Mouse (Mus musculus): Measurements from ENCODE around the gene Cpa1. TPM values are rescaled to one million over a fixed set of nuclear protein-coding genes. Genes with fewer than 3 reads are reported as not detected.

Gene Cpa1
- polyA plus RNA-seq, 1 experiment from 2014 or later, result 0.34 TPM

DNA sequence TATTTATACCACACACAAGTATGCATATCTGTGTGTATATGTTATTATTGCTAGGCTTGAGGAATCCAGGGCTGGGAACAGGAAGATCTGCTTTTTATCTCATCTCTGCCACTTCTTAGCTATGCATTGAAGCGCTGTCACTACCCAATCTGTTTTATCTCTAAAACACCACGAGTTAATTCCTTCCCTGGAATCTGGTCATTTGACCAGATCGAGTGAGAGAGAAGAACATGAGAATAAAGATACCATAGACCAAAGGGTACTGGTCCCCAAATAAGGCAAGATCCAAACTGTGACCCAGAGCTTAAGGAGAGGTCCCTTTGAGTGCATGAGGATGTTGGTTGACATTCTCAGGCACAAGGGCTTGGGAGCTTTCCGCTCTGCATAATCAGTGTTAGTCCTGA lies 17.0 kb upstream of the Cpa1 start:
- no peaks in the 10 kb centered on the region for H3K36me3 ChIP-seq
- H3K4me3 ChIP-seq, result no peak overlapping the region
- no peaks in the 10 kb centered on the region for H3K9me3 ChIP-seq
- no peaks in the 10 kb centered on the region for H3K27me3 ChIP-seq
- no peak overlapping the region for H3K9ac ChIP-seq
- no peak for ATAC-seq (ENCODE audit: insufficient number of reproducible peaks, insufficient read depth, low FRiP score, low TSS enrichment, low read depth)
- no peak overlapping the region for H3K4me2 ChIP-seq
- 66% methylated on average over 4 of the region's 4 CpGs for WGBS
- peaks cover 30% of the 10 kb centered on the region for H3K4me1 ChIP-seq
- no peak overlapping the region for H3K27ac ChIP-seq

DNA sequence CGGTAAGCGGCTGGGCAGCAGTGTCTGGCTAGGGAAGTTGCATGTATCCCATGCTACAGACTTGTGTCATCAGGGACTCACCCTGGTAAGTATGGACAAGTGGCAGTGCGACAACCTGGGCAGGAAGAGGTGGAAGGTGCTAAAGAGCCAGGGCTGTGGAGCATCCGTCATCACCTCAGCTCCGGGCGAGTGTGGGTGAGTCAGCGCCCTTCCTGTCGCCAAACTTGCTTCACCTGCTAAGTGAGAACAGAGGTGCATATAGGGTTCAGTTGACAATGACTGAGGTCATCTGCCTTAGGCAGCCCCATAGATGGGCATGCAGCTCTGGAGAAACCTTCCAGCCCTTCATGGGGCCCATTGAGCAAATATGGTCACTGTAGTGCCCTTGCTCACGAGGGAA lies 14.3 kb upstream of the Cpa1 start:
- ATAC-seq (ENCODE audit: insufficient number of reproducible peaks, insufficient read depth, low FRiP score, low TSS enrichment, low read depth), result no peak
- H3K27ac ChIP-seq, result no peak overlapping the region
- WGBS, result 91% methylated on average over 9 of the region's 9 CpGs
- no peaks in the 10 kb centered on the region for H3K36me3 ChIP-seq
- no peak overlapping the region for H3K4me2 ChIP-seq
- no peak overlapping the region for H3K4me3 ChIP-seq
- H3K9me3 ChIP-seq, result no peaks in the 10 kb centered on the region
- H3K4me1 ChIP-seq, result peaks cover 14% of the 10 kb centered on the region; the same call in 1 of the 2 replicates
- H3K27me3 ChIP-seq, result no peaks in the 10 kb centered on the region
- H3K9ac ChIP-seq, result no peak overlapping the region

DNA sequence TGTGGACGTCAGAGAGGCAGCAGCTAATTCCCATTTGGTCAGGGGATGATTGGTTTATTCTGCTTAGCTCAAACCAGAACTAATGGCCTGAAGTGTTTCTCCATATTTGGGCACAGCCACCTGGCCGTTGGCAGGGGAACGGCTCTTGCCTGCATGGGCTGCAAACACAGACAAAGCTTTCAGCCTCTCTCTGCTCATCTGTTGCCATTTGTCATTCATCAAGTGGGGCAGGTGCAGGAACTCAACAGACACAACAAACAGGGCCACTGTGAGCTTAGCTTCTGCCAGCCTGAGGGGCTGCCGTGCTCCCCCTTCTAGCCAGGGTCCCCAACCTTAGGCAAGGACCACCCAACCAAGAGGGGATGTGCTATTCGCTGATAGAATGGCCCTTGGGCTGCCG lies 10.9 kb upstream of the Cpa1 start:
- ATAC-seq (ENCODE audit: insufficient number of reproducible peaks, insufficient read depth, low FRiP score, low TSS enrichment, low read depth), result 0 out of 2 replicates have a peak, but pooled peaks have one; percentile 45
- H3K9ac ChIP-seq, result no peak overlapping the region
- no peaks in the 10 kb centered on the region for H3K36me3 ChIP-seq
- 33% methylated on average over 6 of the region's 6 CpGs for WGBS
- H3K27ac ChIP-seq, result peak overlapping the region; percentile 9; the same call in 1 of the 2 replicates
- H3K4me2 ChIP-seq, result no peak overlapping the region
- H3K4me3 ChIP-seq, result no peak overlapping the region
- H3K9me3 ChIP-seq, result no peaks in the 10 kb centered on the region
- no peaks in the 10 kb centered on the region for H3K27me3 ChIP-seq
- peaks cover 26% of the 10 kb centered on the region for H3K4me1 ChIP-seq

DNA sequence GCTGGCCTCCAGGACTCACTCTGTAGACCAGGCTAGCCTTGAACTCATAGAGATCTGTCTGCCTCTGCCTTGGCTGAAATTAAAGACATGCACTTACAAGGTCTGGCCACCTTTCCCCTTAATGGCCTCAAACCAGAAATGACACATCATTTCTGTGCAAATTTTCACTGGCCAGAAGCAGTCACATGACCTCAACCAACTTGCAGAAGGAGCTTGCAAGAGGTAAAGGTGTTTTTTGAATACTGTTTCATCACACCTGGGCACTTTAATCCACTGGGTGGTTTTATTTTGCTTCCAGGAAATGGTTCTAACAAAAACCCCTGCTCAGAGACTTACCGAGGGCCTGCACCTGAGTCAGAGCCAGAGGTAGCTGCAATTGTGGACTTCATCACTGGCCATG lies 9.0 kb upstream of the Cpa1 start:
- Histone ChIP-seq H3K9me3 (no peaks in the 10 kb centered on the region), H3K9ac (no peak overlapping the region), H3K27me3 (no peaks in the 10 kb centered on the region), H3K36me3 (no peaks in the 10 kb centered on the region), H3K4me2 (no peak overlapping the region), H3K4me1 (peaks cover 26% of the 10 kb centered on the region), H3K4me3 (no peak overlapping the region), H3K27ac (no peak overlapping the region)
- WGBS, result 93% methylated on average over 1 of the region's 1 CpGs
- ATAC-seq (ENCODE audit: insufficient number of reproducible peaks, insufficient read depth, low FRiP score, low TSS enrichment, low read depth), result no peak

DNA sequence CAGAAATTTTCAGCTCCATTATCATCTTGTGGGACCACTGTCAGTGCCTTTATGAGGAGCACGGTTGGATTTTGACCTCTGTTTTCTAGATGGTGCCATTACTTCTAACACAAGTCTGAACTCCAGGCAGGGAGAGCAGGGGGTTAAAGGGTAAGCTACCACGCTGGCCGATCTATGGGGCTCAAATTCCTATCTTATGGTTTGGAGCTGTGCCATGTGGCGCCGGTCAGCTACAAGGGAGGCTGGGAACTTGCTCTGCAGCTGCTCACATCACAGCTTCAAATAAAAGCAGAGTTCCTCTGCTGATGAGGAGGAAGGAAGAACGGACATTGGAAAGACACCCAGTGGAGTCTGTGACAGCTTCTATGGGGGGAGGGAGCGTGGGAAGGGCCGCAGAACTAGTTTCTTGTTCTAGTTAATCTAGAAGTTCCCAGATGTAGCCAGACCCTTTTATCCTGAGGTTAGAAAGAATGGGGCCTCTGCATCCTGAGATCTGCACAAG lies 3.6 kb upstream of the Cpa1 start:
- Histone ChIP-seq H3K4me3 (no peak overlapping the region), H3K9ac (no peak overlapping the region), H3K27ac (peak overlapping the region; percentile 86), H3K36me3 (no peaks in the 10 kb centered on the region), H3K4me2 (no peak overlapping the region), H3K4me1 (peaks cover 36% of the 10 kb centered on the region), H3K9me3 (no peaks in the 10 kb centered on the region), H3K27me3 (no peaks in the 10 kb centered on the region)
- no peak for ATAC-seq (ENCODE audit: insufficient number of reproducible peaks, insufficient read depth, low FRiP score, low TSS enrichment, low read depth)
- 28% methylated on average over 8 of the region's 8 CpGs for WGBS

DNA sequence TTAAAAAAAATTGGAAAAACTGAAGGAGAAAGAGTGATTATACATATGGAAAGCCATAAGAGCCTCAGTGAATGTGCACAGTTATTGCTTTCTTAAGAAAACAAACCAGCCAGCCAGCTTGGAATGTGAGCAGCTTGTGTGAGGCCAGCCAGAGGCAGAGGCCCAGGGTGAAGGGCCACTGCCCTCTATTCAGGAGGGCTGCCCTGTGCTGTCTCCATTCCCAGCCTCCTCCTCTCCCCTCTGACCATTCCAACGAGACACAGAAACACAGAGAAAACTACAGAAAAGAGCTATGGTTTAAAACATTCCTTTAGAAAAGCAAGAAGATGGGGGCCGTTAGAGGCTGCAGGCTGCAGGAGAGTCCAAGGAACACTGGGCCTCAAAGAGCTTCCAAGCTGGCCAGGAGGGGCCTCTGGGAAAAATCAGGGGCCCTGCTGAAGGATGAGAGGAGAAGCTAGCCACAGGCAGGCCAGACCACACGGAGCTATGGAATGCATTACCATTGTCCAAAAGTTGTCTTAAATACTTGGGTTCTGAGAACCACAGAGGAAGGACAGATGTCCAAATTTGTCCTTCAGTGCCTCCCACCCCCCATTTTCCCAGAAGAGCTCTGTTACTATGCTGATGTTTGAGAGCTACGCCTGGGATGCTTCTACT lies 2.7 kb upstream of the Cpa1 start:
- Histone ChIP-seq H3K9ac (no peak overlapping the region), H3K27ac (peak overlapping the region; percentile 86), H3K4me2 (no peak overlapping the region), H3K36me3 (no peaks in the 10 kb centered on the region), H3K4me1 (peaks cover 36% of the 10 kb centered on the region), H3K27me3 (no peaks in the 10 kb centered on the region), H3K9me3 (no peaks in the 10 kb centered on the region), H3K4me3 (no peak overlapping the region)
- no peak for ATAC-seq (ENCODE audit: insufficient number of reproducible peaks, insufficient read depth, low FRiP score, low TSS enrichment, low read depth)
- 25% methylated on average over 4 of the region's 4 CpGs for WGBS

DNA sequence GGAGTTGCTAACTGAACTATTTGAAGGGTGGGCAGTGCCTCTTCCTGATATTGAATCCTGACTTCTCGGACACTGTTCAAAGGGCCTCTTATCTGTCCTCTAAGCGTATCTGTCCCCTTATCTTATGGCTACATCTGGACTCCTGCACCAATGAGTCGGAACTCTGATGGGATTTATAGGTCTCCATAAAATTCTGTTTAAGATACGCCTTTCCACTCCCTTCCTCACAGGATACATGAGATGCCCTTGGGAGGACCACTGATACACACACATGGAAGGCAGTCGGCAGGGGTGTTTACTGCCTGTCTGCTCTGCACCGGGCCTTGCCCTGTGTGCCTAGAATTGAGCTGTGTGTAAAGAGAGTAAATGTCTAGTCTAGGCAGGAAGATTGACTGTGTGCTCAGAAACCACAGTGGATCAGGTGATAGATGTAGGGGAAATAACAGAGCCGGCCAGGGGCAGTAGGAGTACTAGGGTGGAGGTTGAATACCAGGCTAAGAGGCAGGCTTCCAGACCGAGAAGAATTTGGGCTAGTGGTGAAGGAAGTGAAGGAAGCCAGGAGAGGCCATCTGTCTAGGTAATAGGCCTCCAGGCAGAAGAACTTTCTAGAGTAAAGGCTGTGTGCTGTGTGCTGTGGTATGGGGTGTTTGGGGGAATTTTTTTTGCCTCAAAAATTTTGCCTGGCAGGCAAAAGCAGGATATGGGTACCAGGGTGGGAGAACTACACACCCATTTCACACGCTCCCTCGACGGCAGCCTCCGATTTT lies 4.9 kb downstream of the Cpa1 start:
- Histone ChIP-seq H3K27me3 (no peaks in the 10 kb centered on the region), H3K4me2 (no peak overlapping the region), H3K27ac (peak overlapping the region; percentile 77), H3K4me3 (no peak overlapping the region), H3K9me3 (no peaks in the 10 kb centered on the region), H3K4me1 (peaks cover 23% of the 10 kb centered on the region), H3K36me3 (no peaks in the 10 kb centered on the region), H3K9ac (0 out of 2 replicates have a peak overlapping the region, but pooled peaks have one; percentile 2)
- 0 out of 2 replicates have a peak, but pooled peaks have one; percentile 45 for ATAC-seq (ENCODE audit: insufficient number of reproducible peaks, insufficient read depth, low FRiP score, low TSS enrichment, low read depth)
- 56% methylated on average over 12 of the region's 12 CpGs for WGBS

DNA sequence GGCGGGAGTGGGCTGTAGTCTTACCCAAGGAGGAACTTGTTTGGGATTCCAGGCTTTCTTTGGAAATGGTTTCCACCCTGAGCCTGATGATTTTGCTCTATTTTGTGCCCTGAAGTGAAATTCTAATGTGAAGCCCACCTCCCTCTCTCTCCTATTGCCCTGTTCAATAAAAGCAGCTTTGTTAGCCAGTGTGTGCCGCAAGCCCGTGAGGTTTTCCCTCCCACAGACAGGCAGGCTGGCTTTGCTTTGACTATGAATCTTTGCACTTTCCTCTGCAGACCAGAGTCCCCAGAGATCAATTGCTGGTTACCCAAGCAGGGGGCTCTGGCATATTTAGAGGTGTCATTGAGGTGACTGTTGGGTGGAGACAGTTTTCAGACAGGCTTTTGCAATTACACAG lies 5.4 kb downstream of the Cpa1 start:
- H3K27ac ChIP-seq, result peak overlapping the region; percentile 77
- WGBS, result 41% methylated on average over 3 of the region's 3 CpGs
- no peaks in the 10 kb centered on the region for H3K9me3 ChIP-seq
- H3K4me1 ChIP-seq, result peaks cover 23% of the 10 kb centered on the region
- H3K9ac ChIP-seq, result 0 out of 2 replicates have a peak overlapping the region, but pooled peaks have one; percentile 2
- no peak for ATAC-seq (ENCODE audit: insufficient number of reproducible peaks, insufficient read depth, low FRiP score, low TSS enrichment, low read depth)
- no peaks in the 10 kb centered on the region for H3K27me3 ChIP-seq
- H3K4me2 ChIP-seq, result no peak overlapping the region
- H3K36me3 ChIP-seq, result no peaks in the 10 kb centered on the region
- no peak overlapping the region for H3K4me3 ChIP-seq

DNA sequence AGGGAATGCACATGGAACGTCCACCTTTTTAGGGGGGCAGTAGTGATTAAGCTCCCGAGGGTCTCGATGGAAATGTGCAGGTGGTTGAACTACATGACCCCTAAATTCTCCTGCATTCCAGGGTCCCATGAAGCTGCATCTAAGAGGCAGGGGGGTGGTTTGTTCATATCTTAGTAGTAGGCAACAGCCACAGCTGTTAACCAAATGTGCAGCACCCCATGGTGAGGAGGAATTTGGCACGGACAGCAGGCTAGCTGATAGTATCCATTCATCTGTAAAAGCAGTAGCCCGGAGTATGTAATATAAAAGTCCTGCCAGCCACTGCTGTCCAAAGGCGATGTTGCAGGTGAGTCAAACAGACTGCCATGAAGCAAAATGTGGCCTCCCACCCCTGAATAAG lies 6.4 kb downstream of the Cpa1 start:
- H3K36me3 ChIP-seq, result no peaks in the 10 kb centered on the region
- H3K4me1 ChIP-seq, result peaks cover 29% of the 10 kb centered on the region
- no peak for ATAC-seq (ENCODE audit: insufficient number of reproducible peaks, insufficient read depth, low FRiP score, low TSS enrichment, low read depth)
- no peak overlapping the region for H3K4me3 ChIP-seq
- H3K9me3 ChIP-seq, result no peaks in the 10 kb centered on the region
- H3K27me3 ChIP-seq, result no peaks in the 10 kb centered on the region
- WGBS, result 76% methylated on average over 6 of the region's 6 CpGs
- H3K27ac ChIP-seq, result 0 out of 2 replicates have a peak overlapping the region, but pooled peaks have one; percentile 77
- H3K4me2 ChIP-seq, result no peak overlapping the region
- no peak overlapping the region for H3K9ac ChIP-seq

DNA sequence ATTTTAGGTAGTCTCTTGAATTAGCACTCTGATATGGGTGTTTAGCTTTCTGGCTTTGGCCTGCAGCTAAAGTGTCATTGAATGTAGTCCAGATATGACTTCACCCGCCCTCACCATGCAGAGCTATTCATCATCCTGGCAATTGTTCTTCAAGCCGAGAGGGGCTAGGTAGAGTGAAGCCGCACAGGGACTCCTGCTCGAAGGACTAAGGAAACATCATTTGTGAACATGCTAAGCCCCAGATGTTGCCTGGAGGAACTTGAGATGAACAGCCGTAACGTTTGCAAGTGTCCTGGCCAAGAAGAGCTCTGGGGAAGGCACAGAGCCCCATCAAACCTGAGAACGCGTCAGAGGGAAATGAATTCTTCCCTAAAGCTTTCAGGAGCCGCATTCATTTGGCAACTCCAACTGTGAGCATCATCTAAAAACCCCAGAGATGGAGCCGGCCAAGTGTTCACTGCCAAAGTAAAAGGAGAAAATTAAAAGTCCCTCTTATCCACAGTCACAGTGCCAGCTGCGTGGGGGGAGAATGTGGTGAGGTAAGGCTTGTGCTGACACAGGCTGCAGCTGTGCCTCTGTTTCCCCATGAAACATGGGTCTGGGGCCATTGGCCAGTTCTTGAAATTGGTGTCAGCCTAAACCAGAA lies 10.8 kb downstream of the Cpa1 start:
- H3K4me2 ChIP-seq, result no peak overlapping the region
- WGBS, result 70% methylated on average over 11 of the region's 11 CpGs
- no peaks in the 10 kb centered on the region for H3K9me3 ChIP-seq
- no peak overlapping the region for H3K9ac ChIP-seq
- no peak overlapping the region for H3K4me3 ChIP-seq
- H3K36me3 ChIP-seq, result no peaks in the 10 kb centered on the region
- 0 out of 2 replicates have a peak overlapping the region, but pooled peaks have one; percentile 24 for H3K27ac ChIP-seq
- H3K4me1 ChIP-seq, result peaks cover 37% of the 10 kb centered on the region
- H3K27me3 ChIP-seq, result no peaks in the 10 kb centered on the region
- ATAC-seq (ENCODE audit: insufficient number of reproducible peaks, insufficient read depth, low FRiP score, low TSS enrichment, low read depth), result no peak

DNA sequence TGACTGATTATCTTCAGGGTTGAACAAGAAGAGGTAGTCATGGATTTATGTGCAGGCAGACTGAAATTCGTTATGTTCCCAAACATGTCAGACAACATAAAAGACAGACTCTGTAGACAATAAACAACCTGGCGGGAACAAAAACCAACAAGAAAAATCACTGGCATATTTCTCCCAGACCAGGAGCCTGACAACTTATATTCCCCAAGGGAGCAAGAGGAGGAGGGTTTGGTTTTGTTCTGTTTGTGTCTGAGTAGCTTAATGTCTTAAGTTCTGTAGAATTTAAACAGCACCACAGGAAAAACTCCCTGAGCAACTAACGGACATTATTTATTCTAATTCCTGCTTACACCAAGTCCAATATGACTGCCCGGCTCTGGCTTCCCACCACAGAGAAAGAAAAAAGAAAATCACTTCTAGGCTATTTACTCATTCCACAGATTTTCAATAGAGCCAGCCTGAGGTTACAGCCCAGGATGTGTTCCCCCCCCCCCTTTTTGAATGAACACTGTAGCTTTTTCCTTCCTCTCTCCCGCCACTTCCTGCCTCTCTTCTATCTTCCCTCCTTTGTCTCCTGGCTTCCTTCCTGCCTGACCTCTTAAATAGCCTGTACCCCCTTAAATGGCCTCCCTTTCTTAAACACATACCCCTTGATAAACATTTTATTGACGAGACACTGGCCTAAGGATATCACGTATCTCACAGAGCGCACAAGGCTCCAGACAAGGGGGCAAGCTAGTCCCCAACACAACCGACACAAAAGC lies 13.6 kb downstream of the Cpa1 start:
- H3K36me3 ChIP-seq, result 0 out of 2 replicates have a peak, but pooled peaks cover 6% of the 10 kb centered on the region
- WGBS, result 31% methylated on average over 9 of the region's 9 CpGs
- no peak overlapping the region for H3K9ac ChIP-seq
- H3K27me3 ChIP-seq, result no peaks in the 10 kb centered on the region
- H3K27ac ChIP-seq, result peak overlapping the region; percentile 78
- H3K4me2 ChIP-seq, result no peak overlapping the region
- no peaks in the 10 kb centered on the region for H3K9me3 ChIP-seq
- peaks cover 53% of the 10 kb centered on the region for H3K4me1 ChIP-seq
- H3K4me3 ChIP-seq, result no peak overlapping the region
- ATAC-seq (ENCODE audit: insufficient number of reproducible peaks, insufficient read depth, low FRiP score, low TSS enrichment, low read depth), result no peak

Data from embryonic facial prominence, embryonic 13.5 days (tissue).